Mouse (Mus musculus) subcutaneous adipose tissue, adult 2 months (tissue): ENCODE results near the gene Vstm4. TPM values are rescaled to one million over a fixed set of nuclear protein-coding genes. Genes with fewer than 3 reads are reported as not detected.

Experiments used
- polyA plus RNA-seq: library from polyadenylated mRNA; depleted of rRNA; stranded (reverse); fragments of >200 nt; gene quantifications from 2 replicates; pipeline ENCODE4 v1.2.3, GENCODE M21; 2012; ENCODE audit warnings: low replicate concordance; rRNA removed

Gene Vstm4
- polyA plus RNA-seq, result 12.0 and 13.1 TPM in 2 replicates

GRCm38 (mm10) chr14:32856681-32857328 is at the start of gene Vstm4:
Vstm4 (plus strand) TSS chr14:32856756.

DNA sequence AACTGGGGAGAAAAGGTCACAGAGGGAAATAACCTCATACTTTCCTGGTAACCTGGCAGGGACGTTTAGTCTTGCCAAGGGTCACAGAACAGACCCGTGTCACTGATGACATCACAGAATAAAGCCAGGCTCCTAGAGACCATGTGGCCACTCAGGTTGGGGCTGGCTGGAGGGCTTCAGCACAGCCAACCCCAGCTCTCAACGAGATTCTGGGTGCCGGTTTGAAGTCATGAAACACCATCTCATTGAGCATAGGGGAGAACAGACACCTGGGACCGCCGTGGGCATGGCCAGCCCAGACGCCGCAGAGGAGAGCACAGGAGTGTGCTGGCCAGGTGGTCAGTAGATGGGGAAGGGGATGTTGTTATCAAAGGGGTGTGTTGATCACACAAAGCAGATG is 22.7 kb upstream of the Vstm4 start, which contains the start of gene Fam170b:
TSS of gene Fam170b (plus strand) at position 116 of the 400 bp plus-strand sequence.

Other genes with a start within 250 kb of the Vstm4 start
- gene 3425401B19Rik, start 171.5 kb upstream of the Vstm4 start, polyA plus RNA-seq, result 0.27 TPM in 1 of 2 replicates, not detected in the other
- gene Tmem273, start 70.8 kb upstream of the Vstm4 start, polyA plus RNA-seq, result 3.8 and 9.1 TPM in 2 replicates
- gene Fam170b, start 22.8 kb upstream of the Vstm4 start, polyA plus RNA-seq, result not detected in 2 replicates
- gene Lrrc18, start 134.6 kb downstream of the Vstm4 start, polyA plus RNA-seq, result 0.37 and 2.6 TPM in 2 replicates